Mouse (Mus musculus) mesoderm, embryonic 11.5 days (tissue): ENCODE data around the gene Mpped1.

Experiments used
- DNase-seq: peaks from one replicate; pipeline ENCODE4 v3.0.0-alpha.2; 2012; ENCODE audit warnings: low read depth, low spot score

Mpped1 gene

GRCm38 (mm10) chr15:83779387-83779786 is at the start of gene Mpped1:
TSS of gene Mpped1 (plus strand) at chr15:83779467.
- no peak for DNase-seq

DNA sequence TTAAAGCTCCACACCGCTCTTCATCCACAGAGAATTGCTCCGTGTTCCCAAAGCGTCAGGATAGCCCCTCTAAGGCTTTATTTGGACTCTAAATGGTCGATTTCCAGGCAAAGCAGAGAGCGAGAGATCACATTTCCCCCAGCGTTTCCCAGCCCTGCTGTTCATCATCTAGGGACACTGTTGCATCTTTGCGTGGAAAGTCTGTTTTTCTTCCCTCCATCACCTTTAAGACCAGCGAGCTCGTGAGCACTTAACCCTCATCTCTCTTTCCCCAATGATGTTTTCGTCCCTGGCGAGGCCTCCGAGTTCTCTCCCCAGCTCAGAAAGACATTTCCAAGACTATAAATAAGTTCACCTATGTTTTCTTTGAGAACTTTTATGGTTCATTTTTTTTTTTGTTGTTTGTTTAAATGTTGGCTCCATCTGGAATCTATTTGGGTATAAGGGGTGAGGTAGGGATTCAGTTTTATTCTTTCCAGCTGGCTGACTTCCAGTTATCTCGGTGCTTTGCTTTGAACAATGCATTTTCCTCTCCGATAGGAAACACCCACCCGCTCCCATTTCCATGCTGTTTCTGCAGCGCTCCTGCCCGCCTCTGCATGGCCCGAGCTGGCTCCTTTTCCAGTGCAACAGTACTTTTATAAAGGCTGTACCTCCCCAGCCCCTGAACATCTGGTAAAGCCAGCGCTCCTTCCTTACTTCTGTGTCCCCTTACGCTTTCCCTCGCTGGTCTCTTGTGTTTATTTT is 38.4 kb upstream of the Mpped1 start:
- peak; percentile 64 for DNase-seq

- no peak for DNase-seq
Measured at GRCm38 (mm10) chr15:83742018-83742417, 37.2 kb upstream of the Mpped1 start.

DNA sequence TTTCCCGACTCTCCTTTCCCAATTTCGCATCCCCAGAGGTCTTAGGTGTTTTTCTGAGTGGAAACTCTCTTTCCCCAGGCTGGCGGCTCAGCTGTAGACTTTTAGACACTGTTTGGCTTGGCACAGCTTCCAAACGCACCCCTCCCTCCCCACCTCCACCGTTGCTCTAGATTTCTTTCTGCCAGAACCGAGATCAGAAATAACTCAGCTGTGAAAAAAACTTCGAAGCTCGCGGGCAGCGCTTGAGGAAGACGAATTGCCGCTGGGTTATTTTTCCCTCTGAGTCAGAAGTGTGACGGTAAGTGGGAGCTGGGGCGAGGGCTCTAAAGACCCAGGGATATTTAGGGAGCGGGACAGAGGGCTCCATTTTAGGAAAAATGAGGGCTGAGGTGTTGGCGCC is 33.0 kb upstream of the Mpped1 start:
- DNase-seq: no peak

GRCm38 (mm10) chr15:83748986-83749385 is 30.3 kb upstream of the Mpped1 start:
- DNase-seq: no peak

DNA sequence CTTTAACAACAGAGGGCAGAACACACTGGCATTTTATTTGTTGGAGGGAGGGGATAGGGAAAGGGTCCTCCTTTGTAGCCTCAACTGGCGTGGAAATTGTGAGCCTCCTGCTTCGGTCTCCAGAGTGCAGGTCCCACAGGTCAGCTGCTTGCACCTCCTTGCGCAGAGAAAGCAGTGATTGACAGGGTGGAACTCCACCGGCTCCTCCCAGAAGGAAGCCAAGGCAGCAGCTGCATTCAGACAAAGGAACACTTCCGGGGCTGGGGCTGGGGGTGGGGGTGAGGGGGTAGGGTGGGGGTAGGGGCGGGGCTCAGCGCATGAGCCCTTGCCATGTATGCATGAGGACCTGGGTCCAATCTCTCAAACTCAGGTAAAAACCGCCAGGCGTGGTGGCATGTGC is 29.8 kb upstream of the Mpped1 start:
- no peak for DNase-seq

GRCm38 (mm10) chr15:83756742-83757141 is 22.5 kb upstream of the Mpped1 start:
- peak; percentile 64 for DNase-seq

DNA sequence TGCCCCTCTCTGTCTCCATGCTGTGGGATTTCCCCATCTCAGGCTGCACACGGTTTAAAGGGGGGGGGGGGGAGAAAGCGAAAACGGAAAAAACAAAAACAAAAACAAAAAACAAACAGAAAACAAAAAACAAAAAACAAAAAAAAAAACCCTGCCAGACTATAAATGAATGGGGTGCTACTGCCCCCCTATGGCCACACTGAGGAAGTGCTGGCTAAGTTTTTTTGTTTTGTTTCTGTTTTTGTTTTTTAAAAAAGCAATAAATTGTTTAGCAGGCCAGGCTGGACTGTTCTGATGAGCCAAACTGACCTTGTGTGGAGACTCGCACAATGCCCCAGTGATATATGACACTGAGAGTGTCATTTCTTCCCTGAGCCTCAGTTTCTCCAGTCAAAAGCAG is 20.3 kb upstream of the Mpped1 start:
- DNase-seq: no peak

DNA sequence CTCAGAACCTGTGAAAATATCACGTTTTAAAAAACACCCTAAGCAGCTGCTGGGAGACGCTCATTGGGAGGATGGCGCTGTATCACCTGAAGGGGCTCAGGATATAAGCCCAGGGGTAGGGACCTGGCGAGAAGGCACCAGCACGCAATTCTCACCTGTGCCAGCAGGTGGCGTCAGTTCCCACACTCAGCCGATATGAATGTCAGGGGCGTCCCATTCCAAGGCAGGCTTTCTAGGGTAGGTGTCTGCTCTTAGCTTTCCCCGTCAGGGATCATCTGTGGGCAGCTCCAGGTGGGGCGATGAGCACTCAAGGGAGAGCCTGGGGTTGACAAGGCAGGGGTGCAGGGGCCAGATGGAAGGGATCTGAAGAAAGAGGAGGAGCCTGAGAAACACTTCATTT is 18.6 kb upstream of the Mpped1 start:
- DNase-seq: peak; percentile 73

GRCm38 (mm10) chr15:83761512-83761911 is 17.8 kb upstream of the Mpped1 start:
- no peak for DNase-seq

- DNase-seq: peak; percentile 52
Measured at GRCm38 (mm10) chr15:83765388-83766029, 13.8 kb upstream of the Mpped1 start.

DNA sequence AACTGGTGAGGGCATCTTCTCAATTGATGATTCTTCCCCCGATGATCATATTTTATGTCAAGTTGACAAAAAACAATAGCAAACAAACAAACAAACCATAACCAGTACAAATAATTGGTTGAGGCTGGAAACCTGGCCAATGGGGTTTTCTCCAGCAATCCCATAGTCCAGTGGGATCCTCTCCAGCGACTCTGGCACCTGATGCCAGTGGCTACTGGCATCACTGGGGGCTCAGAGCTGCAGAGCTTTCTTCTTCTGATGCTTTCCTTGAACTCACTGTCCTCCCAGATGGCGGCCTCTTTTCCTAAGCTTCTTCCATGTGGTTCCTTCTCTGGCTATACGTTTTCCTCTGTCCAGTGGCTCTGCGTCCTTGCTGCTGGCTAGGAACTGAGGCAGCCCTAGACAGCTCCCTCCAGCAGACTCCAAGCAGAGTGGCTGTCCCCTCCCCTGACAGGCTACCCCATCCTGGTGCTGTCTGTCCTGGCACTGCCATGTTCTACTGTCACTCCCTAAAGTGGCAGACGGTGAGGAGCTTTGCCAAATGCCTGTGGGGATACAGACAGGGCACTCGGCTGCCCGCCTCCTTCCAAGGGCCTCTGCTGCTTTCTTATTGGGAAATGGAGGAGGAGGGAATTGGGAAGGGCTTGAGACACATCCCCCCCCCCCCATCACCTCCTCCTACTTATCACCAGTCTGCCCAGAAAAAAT is 7.8 kb upstream of the Mpped1 start:
- DNase-seq: no peak

DNA sequence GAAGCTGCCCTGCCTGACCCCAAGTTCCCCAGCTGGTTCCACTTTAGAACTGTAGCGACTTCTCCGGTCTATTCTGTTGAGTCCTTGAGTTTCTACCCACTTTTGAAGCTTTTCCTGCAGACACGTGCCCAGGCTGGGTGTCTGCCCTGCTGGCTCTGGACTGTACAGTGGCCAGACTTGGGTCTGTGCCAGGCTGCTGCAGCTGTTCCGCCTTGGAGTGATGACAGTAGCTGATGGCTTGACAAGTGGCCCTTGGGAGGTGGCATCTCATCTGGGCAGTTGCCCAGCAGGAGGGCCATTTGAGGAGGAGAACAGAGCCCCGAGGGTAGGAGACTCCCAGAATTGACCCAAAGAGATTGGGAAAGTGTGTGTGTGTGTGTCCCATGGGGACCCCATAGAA is 6.8 kb upstream of the Mpped1 start:
- DNase-seq: no peak

DNA sequence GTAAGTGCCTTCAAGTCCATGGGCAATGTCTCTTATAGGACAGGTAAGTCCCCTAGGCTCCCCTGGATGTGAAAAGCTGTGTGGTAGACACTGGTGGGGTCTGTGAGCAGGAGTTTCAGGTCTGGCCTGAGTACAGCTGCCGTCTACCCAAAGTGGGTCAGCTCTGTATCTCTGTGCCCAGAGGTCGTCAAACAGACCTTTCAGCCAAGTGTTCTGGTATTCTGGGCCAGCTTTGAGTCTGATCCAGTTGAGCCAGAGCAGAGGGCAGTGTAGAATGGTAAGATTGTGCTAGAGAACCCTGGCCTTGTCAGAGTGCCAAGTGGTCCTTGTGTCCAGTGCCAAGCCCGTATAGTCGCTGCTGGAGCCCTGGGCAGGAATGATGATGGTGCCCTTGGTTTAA is 6.3 kb upstream of the Mpped1 start:
- DNase-seq: no peak

DNA sequence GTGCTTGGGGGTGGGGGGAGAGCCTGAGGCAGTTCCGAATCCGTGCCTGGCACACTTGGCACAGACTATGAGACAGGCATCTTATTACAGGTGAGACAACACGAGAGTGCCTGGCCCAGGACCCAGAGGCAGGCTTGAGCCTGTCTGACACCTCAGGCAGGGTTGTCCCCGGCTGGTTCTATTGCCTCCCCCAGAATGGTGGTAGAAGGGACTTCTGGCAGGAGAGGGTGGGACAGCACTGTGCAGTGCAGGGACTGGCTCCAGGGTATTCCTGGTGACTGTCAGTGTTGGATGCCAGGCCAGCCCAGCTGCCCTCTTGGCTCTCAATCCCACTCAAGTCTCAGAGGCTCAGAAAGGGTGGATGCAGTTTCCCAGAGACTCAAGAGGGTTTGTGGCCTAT is 4.3 kb upstream of the Mpped1 start:
- DNase-seq: no peak

DNA sequence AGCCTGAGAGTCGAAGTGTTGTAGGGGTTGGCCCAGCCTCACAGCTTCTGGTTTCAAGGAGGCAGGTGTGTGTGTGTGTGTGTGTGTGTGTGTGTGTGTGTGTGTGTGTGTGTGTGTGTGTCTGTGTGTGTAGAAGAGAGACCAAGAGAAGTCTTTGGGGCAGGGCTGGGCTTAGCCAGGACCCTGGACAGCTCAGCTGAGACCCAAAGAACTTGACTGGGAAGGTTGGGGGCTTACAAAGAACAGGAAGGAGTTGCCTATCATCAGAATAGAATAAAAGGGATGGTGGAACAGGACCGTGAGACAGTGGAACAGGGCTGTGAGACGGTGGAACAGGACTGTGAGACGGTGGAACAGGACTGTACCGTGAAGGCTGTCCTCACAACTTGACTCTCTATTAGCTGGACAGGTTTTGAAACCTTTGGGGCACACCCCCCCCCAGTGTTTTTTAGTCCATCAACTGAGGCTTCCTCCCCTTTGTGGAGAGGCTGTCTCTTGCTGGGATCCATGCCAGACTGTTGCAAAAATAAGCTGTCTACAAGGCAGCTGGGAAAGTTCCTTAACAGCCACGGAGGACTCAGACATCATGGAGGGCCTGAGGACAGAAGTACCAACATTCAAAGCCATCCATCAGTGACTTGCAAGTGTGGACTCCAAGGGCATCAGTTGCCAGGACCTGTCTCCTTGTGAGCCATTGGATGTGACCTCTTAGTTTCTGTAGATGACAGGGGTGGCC is 2.8 kb upstream of the Mpped1 start:
- no peak for DNase-seq

DNA sequence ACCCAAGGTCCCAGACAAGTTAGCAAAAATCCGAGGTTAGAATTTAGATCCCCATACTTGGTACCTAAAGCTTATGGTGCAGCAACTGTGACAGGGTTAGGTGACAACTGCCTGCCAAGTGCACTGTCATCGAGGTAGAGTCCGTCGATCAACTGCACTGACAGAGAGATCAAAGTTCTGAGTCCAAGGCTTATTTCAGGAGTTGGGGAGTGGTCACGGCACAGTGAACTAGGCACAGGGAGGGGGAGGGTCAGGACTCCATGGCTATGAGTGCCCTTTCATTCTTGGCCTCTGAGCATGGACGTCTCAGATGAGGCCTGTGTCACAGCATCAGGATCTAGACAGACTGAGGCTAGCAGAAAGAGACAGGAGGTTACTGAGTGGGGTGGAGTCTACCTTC is 1.8 kb upstream of the Mpped1 start:
- no peak for DNase-seq

- no peak for DNase-seq
Measured at GRCm38 (mm10) chr15:83779855-83780740, 831 bp downstream of the Mpped1 start.

DNA sequence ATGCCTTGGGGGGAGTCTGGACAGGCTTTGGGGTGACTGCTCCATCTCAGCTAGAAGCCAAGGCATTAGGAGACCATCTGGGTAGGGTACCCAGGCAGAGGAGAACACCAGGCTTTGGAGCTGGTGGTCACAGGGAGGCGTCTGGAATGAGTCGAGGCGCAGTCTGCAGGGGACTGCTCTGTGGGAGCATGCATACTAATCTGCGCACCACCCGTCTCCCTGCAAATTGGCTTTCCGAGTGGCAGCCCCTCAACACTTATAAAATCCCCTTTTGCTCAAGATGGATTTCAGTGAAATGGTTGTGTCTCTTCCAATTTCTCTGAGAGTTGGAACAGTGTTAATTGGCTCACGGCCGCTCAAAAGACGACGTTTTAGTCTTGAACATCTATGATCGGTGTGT is 2.0 kb downstream of the Mpped1 start:
- DNase-seq: no peak

GRCm38 (mm10) chr15:83782284-83782683 is 3.0 kb downstream of the Mpped1 start:
- no peak for DNase-seq

DNA sequence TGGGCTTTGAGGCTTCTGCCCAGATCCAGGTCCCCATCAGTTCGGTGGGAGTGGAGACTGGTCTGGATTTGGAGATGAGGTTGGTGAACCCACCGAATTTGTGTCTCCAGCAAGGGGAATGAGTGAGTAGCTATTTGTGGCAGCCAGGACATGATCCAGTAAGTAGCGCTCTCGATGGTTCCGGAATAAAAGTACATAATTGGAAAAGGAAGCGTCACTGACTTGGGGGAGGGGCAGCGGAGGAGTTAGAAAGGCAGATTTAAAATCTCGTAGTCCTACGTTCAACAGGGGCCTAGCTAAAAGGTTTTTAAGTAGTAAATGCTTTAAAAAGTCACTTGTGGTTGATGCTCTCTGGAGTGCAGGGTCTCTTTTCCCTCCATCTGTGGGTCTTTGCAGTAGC is 5.5 kb downstream of the Mpped1 start:
- no peak for DNase-seq
